Mouse (Mus musculus) spleen, adult 2 months (tissue): ENCODE results near the gene Ispd.

Experiments
- CTCF ChIP-seq: fragments of 200-500 bp; IDR thresholded peaks from 2 replicates; pipeline ENCODE4 v1.5.1; 2011; ENCODE audit warnings: mild to moderate bottlenecking, inconsistent platforms; ENCODE audit not compliant: insufficient read depth, insufficient read length, insufficient replicate concordance; ENCODE audit errors: extremely low read depth
- POLR2A ChIP-seq: fragments of 200-500 bp; IDR thresholded peaks from 2 replicates; pipeline ENCODE4 v1.6.1; 2011; ENCODE audit warnings: low read depth, low read length, inconsistent platforms

DNA sequence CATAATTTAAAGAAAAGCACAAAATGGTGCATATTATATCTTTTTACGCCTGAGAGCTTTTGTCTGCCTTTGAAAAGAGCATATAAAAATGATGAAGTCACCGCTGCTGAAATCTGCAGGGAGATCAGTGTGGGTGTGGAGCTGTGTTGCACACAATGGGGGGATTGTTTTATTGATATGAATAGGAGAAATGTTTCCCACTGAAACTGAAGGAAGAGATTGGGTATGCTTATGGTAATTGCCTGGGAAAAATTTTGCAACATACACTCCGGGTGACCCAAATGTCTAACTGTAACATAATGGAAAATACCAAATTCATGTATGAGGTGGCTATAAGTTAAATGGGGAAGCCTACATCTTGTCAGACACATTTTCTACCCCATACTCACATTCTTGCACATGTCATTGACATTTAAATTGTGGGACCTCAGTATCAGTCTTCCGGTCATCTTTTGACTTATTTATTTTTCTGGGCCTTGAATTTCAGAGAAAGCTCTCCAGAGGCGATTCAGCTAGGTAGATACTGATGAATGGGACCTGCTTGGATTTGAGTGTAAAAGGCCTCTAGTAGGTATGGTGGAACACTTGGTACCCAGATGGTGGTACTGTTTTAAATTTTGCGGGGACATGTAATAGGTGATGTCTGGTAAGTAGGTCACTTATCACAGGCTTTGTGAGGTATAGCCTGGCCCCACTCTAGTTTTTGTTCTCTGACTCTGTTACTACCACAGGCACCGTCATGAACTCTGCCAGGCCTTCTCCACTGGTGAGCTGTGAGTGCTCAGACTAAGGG, 126.1 kb downstream of the Ispd start:
- TF ChIP-seq POLR2A (no peak), CTCF (no peak)
